Mouse (Mus musculus) heart, adult 2 months (tissue): ENCODE measurements around the gene Gpr141. TPM values are rescaled to one million over a fixed set of nuclear protein-coding genes. Genes with fewer than 3 reads are reported as not detected.

ENCODE experiments used
- DNase-seq, 2 experiments: peaks; one replicate each; pipeline ENCODE4 v3.0.0; 2021
- H3K27ac ChIP-seq: fragments of 200-600 bp; 2 replicates; pipeline ENCODE4 v1.8.1; 2022
- H3K27me3 ChIP-seq: fragments of 200-500 bp; 2 replicates; pipeline ENCODE4 v1.6.1; 2012; ENCODE audit warnings: mild to moderate bottlenecking, low read length, inconsistent platforms, mixed read lengths; ENCODE audit not compliant: control insufficient read depth, insufficient read depth
- H3K36me3 ChIP-seq: fragments of 200-500 bp; 2 replicates; pipeline ENCODE4 v1.6.1; 2012; ENCODE audit warnings: low read length, inconsistent platforms; ENCODE audit not compliant: control insufficient read depth, insufficient read depth
- H3K4me1 ChIP-seq: fragments of 200-500 bp; 2 replicates; pipeline ENCODE4 v1.6.1; 2011; ENCODE audit warnings: low read length; ENCODE audit not compliant: control insufficient read depth, insufficient read depth
- H3K4me3 ChIP-seq: fragments of 200-600 bp; 2 replicates; pipeline ENCODE4 v1.8.1; 2022
- H3K79me2 ChIP-seq: fragments of 200-500 bp; replicated peaks from 2 replicates; pipeline ENCODE4 v1.6.1; 2012; ENCODE audit warnings: mild to moderate bottlenecking, inconsistent platforms, low read length, moderate library complexity, mixed read lengths; ENCODE audit not compliant: control insufficient read depth, insufficient read depth
- H3K9ac ChIP-seq: fragments of 200-500 bp; 2 replicates; pipeline ENCODE4 v1.6.1; 2012; ENCODE audit warnings: low read depth, mild to moderate bottlenecking, control low read depth, inconsistent platforms, low read length, mixed read lengths
- CTCF ChIP-seq: fragments of 200-600 bp; IDR thresholded peaks from 2 replicates; pipeline ENCODE4 v1.8.1; 2022; ENCODE audit warnings: antibody characterized with exemption, mild to moderate bottlenecking, moderate library complexity
- EP300 ChIP-seq: fragments of 200-500 bp; IDR thresholded peaks from 2 replicates; pipeline ENCODE4 v1.6.1; 2011; ENCODE audit warnings: low read depth, low read length, control low read depth; ENCODE audit not compliant: insufficient read depth
- POLR2A ChIP-seq: fragments of 200-500 bp; IDR thresholded peaks from 2 replicates; pipeline ENCODE4 v1.6.1; 2011; ENCODE audit warnings: mild to moderate bottlenecking, low read depth, low read length, control low read depth; ENCODE audit not compliant: insufficient read depth
- WGBS: fragments of 180-500 bp; shearing (Covaris S2); methylation state at CpG from one replicate; pipeline ENCODE4 v1.1.7; 2018; 5-methylcytosine and 5-hydroxymethylcytosine counted together
- intact Hi-C: fragments of 180-260 bp; cut with DNase I; formaldehyde crosslinking; loops from one replicate; pipeline ENCODE4 v1.15.1; 2025
- long read RNA-seq: library from polyadenylated mRNA; stranded (forward); transcript quantifications from one replicate; pipeline ENCODE4 v2.0.0, GENCODE M21; 2021
- polyA plus RNA-seq: library from polyadenylated mRNA; depleted of rRNA; stranded (reverse); fragments of >200 nt; gene quantifications from 2 replicates; pipeline ENCODE4 v1.2.3, GENCODE M21; 2012; rRNA removed
- total RNA-seq, 2 experiments: library from RNA; stranded (reverse); gene quantifications; 2 replicates each; pipeline ENCODE4 v1.2.3; 2021

Gene Gpr141
- total RNA-seq (not detected), polyA plus RNA-seq (0.64 TPM in 1 of 2 replicates, not detected in the other)
- long read RNA-seq: 0 reads

DNA sequence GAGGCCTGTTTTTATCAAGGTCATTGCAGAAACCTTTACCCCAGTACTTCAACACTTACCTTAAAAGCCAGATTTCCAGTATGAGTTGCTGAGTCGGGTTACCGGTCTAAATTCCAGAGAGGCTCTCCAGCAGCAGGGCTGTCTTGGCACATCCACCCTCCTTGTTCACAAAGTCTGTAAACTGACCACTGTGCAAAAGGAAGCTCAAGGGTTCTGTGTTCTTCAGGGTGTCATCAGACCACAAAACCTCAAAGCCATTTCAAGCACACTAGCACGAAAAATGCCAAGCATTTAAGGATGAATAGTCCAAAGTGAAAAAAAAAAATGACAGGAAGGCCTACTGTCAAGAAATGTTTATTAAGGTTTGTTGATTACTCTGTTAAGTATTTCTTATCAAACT, at the start of gene Gpr141:
Gene Gpr141, minus strand, starts transcription at position 187 of the 400 bp plus-strand sequence.
- DNase-seq: no peak
- no peak for TF ChIP-seq POLR2A
- no peak for TF ChIP-seq CTCF
- no peak for TF ChIP-seq EP300
- no peaks in the 10 kb centered on the region for H3K79me2 ChIP-seq
- no peaks in the 10 kb centered on the region for H3K36me3 ChIP-seq
- no peak within 1 kb of the TSS for H3K9ac ChIP-seq
- no peak within 1 kb of the TSS for H3K4me3 ChIP-seq
- WGBS: 50% methylated on average over 3 of the region's 3 CpGs
- H3K4me1 ChIP-seq: no peaks in the 10 kb centered on the region
- no peak within 1 kb of the TSS for H3K27ac ChIP-seq
- H3K27me3 ChIP-seq: no peaks in the 10 kb centered on the region
- intact Hi-C loops: no loop called here

DNA sequence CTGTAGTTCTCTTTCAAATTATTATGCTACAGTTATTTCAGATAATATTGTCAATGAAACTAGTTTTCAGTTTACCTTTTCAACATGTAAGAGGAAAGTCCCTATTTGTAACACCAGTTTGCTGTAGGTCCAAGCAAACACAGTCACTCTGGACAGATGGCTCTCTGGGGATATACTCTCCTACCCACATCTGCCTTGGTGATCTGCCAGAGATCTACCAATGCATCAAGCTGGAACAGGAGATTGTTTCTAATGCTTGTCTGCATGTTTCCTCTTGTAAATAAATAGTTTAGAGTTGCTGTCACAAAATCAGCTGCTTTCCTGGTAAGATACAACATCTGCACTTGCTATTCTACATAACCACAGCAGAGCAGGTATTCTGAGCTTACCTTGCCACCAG, 40.2 kb upstream of the Gpr141 start:
- intact Hi-C loops: no loop called here
- H3K27me3 ChIP-seq: no peaks in the 10 kb centered on the region
- TF ChIP-seq EP300 (no peak), CTCF (no peak), POLR2A (no peak)

DNA sequence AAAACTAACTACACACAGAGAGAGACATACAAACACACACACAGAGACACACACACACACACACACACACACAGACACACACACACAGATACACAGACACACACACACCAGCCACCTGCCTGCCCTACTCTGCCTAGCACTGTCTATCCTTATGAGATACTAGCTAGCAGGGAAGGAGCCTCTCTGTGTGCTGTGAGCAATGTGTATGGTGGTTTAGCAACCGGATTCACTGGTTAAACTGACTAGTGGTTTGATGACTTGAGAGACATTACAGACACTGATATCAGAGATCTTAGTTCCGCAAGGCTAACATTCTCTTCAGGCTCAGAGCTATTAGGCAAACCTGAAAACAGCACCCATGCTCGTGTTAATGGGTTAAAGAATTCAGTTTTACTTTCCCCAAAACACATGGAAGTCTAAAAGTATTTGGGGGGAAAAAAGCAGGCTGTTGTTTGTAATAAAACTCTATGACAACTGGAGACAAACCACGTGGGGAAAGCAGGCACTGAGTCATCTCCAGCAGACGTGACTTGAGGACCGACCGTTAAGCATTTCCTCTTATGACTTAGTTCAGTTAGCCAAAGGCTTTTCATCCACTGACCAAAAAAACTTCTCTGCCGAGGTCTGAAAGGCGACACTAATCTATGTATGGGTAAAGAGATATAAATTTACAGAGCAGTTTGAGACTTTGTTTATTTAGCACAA, 30.7 kb upstream of the Gpr141 start:
- no peak overlapping the region for H3K27ac ChIP-seq
- TF ChIP-seq POLR2A (no peak), CTCF (no peak), EP300 (no peak)
- no peak overlapping the region for H3K9ac ChIP-seq
- peak in 1 of 2 experiments; percentile 9 for DNase-seq
- no peaks in the 10 kb centered on the region for H3K79me2 ChIP-seq
- H3K27me3 ChIP-seq: no peaks in the 10 kb centered on the region
- no peak overlapping the region for H3K4me3 ChIP-seq
- H3K4me1 ChIP-seq: no peaks in the 10 kb centered on the region
- intact Hi-C loops: no loop called here
- no peaks in the 10 kb centered on the region for H3K36me3 ChIP-seq
- 44% methylated on average over 9 of the region's 9 CpGs for WGBS

More for the DNA sequence above, 40.2 kb upstream of the Gpr141 start:
- no peaks in the 10 kb centered on the region for H3K4me1 ChIP-seq
- H3K36me3 ChIP-seq: no peaks in the 10 kb centered on the region
- no peak overlapping the region for H3K4me3 ChIP-seq
- DNase-seq: no peak
- no peak overlapping the region for H3K27ac ChIP-seq
- H3K9ac ChIP-seq: no peak overlapping the region
- no peaks in the 10 kb centered on the region for H3K79me2 ChIP-seq

DNA sequence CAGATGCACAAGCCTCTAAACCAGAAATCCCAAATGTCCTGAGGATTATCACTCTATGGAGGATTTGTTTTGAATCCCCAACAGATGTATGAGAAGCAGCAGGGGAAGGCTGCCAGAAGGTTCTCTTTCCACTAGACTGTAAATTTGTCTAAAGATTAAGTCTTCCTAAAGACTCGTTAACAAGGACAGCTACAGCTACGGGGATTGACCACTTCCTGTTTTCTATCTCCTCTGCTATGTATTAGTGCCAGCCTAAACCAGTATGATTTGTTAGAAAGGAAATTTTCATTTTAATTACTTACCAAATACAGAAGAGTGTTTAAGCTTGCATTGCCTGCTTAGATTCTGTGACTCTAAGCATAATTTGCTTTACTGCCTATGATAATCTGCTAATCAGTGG, 30.0 kb upstream of the Gpr141 start:
- no peak for DNase-seq
- no peak overlapping the region for H3K4me3 ChIP-seq
- no peaks in the 10 kb centered on the region for H3K79me2 ChIP-seq
- H3K27me3 ChIP-seq: no peaks in the 10 kb centered on the region
- no peaks in the 10 kb centered on the region for H3K36me3 ChIP-seq
- no peaks in the 10 kb centered on the region for H3K4me1 ChIP-seq
- no peak for TF ChIP-seq EP300
- TF ChIP-seq POLR2A: no peak
- TF ChIP-seq CTCF: no peak
- intact Hi-C loops: no loop called here
- 21% methylated on average over 2 of the region's 2 CpGs for WGBS
- no peak overlapping the region for H3K27ac ChIP-seq
- no peak overlapping the region for H3K9ac ChIP-seq

DNA sequence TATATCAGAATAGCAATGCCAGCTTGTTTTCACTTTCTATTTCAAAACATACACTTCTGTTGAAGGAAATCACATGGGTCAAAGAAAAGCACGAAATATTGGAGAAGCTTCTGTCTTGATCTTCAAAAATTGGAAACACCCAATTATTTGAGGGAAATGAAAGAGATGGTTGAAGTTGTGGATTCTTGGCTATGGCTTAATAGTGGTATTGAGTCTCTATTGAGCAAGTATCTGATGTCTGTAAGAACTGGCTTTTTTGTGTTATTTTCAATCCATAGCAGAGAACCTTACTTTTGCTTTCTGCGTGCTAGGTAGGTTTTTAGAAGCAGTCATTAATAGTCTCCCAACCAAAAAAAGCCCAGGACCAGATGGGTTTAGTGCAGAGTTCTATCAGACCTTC, 19.4 kb upstream of the Gpr141 start:
- H3K4me3 ChIP-seq: no peak overlapping the region
- H3K27me3 ChIP-seq: no peaks in the 10 kb centered on the region
- H3K27ac ChIP-seq: no peak overlapping the region
- H3K36me3 ChIP-seq: no peaks in the 10 kb centered on the region
- DNase-seq: no peak
- no peak overlapping the region for H3K9ac ChIP-seq
- TF ChIP-seq POLR2A (no peak), CTCF (no peak), EP300 (no peak)
- intact Hi-C loops: no loop called here
- WGBS: 85% methylated on average over 2 of the region's 2 CpGs
- no peaks in the 10 kb centered on the region for H3K79me2 ChIP-seq
- no peaks in the 10 kb centered on the region for H3K4me1 ChIP-seq

DNA sequence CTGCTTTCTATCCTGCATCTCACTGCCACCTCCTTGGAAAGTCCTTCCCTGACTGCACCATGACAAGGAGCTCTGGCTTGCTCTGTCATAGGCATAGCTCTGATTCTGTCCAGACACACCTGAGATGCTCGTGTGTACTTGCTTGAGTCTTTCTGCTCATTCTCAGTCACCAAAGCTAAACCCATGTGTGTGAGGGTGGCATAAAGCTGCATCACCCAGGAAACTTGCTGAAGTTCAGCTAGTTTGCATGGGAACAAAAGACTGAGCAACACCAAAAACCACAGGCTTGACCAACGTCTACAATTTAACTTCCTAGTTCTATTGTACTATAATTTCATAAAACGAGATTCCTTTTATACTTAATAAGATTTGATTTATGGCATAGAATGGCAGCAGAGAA, 18.6 kb upstream of the Gpr141 start:
- Histone ChIP-seq H3K27me3 (no peaks in the 10 kb centered on the region), H3K79me2 (no peaks in the 10 kb centered on the region), H3K9ac (no peak overlapping the region), H3K4me3 (no peak overlapping the region), H3K27ac (no peak overlapping the region), H3K36me3 (no peaks in the 10 kb centered on the region), H3K4me1 (no peaks in the 10 kb centered on the region)
- TF ChIP-seq EP300 (no peak), POLR2A (no peak), CTCF (no peak)
- WGBS: 65% methylated on average over 3 of the region's 3 CpGs
- no peak for DNase-seq
- intact Hi-C loops: no loop called here
